Mouse (Mus musculus) liver, embryonic 13.5 days (tissue): ENCODE measurements at regions not wholly inside any gene's neighbourhood (a gene's known extent, or its start where the extent isn't known, plus 50 kb on each side); places are given as distances from the start of the nearest gene placed in this dataset.

Source experiments
- ATAC-seq: fragments of 200-750 bp; cut with Nextera tagmentation; 2 replicates; pipeline ENCODE4 v1.8.0; 2017; ENCODE audit warnings: low read depth, mild to moderate bottlenecking, moderate number of reproducible peaks, moderate library complexity
- DNase-seq: peaks from one replicate; pipeline ENCODE4 v3.0.0; 2022
- H3K27ac ChIP-seq: fragments of 300-500 bp; sonication (generic); 2 replicates; pipeline ENCODE4 v1.5.1; 2015; ENCODE audit warnings: moderate library complexity, mild to moderate bottlenecking, inconsistent platforms
- H3K27me3 ChIP-seq: fragments of 300-500 bp; sonication (generic); 2 replicates; pipeline ENCODE4 v1.6.1; 2015; ENCODE audit warnings: mild to moderate bottlenecking, inconsistent platforms
- H3K36me3 ChIP-seq: fragments of 300-500 bp; sonication (generic); 2 replicates; pipeline ENCODE4 v1.6.1; 2015; ENCODE audit warnings: mild to moderate bottlenecking, inconsistent platforms
- H3K4me1 ChIP-seq: fragments of 300-500 bp; sonication (generic); replicated peaks from 2 replicates; pipeline ENCODE4 v1.6.1; 2015; ENCODE audit warnings: inconsistent platforms
- H3K4me2 ChIP-seq: fragments of 300-500 bp; sonication (generic); 2 replicates; pipeline ENCODE4 v1.6.1; 2015; ENCODE audit warnings: inconsistent platforms, mild to moderate bottlenecking, moderate library complexity
- H3K4me3 ChIP-seq: fragments of 300-500 bp; sonication (generic); replicated peaks from 2 replicates; pipeline ENCODE4 v1.5.1; 2015; ENCODE audit warnings: mild to moderate bottlenecking, inconsistent platforms
- H3K9ac ChIP-seq: fragments of 300-500 bp; sonication (generic); 2 replicates; pipeline ENCODE4 v1.6.1; 2015; ENCODE audit warnings: mild to moderate bottlenecking, inconsistent platforms
- H3K9me3 ChIP-seq: fragments of 300-500 bp; sonication (generic); replicated peaks from 2 replicates; pipeline ENCODE4 v1.6.1; 2016; ENCODE audit warnings: inconsistent platforms
- WGBS: fragments of 180-500 bp; shearing (Covaris S2); methylation state at CpG from one replicate; pipeline ENCODE4 v1.1.7; 2015; ENCODE audit not compliant: insufficient replicate concordance; 5-methylcytosine and 5-hydroxymethylcytosine counted together

GRCm38 (mm10) chr2:128388883-128389470, 202.0 kb upstream of the Spdye4c start:
- Histone ChIP-seq H3K36me3 (no peaks in the 10 kb centered on the region), H3K4me3 (no peak overlapping the region), H3K4me2 (no peak overlapping the region), H3K27me3 (peaks cover 18% of the 10 kb centered on the region), H3K9me3 (no peaks in the 10 kb centered on the region), H3K27ac (no peak overlapping the region), H3K4me1 (peaks cover 16% of the 10 kb centered on the region), H3K9ac (no peak overlapping the region)
- ATAC-seq (no peak), DNase-seq (no peak)
- WGBS: 35% methylated on average over 7 of the region's 7 CpGs

GRCm38 (mm10) chr2:128392344-128392743, 198.7 kb upstream of the Spdye4c start:
- Histone ChIP-seq H3K9me3 (no peaks in the 10 kb centered on the region), H3K27ac (no peak overlapping the region), H3K27me3 (peaks cover 26% of the 10 kb centered on the region), H3K9ac (no peak overlapping the region), H3K4me2 (no peak overlapping the region), H3K36me3 (no peaks in the 10 kb centered on the region), H3K4me3 (no peak overlapping the region), H3K4me1 (peaks cover 25% of the 10 kb centered on the region)
- no peak for DNase-seq
- ATAC-seq: no peak
- WGBS: 6% methylated on average over 9 of the region's 9 CpGs

- DNase-seq (no peak), ATAC-seq (no peak)
- no peak overlapping the region for H3K4me3 ChIP-seq
- H3K36me3 ChIP-seq: no peaks in the 10 kb centered on the region
- H3K27ac ChIP-seq: no peak overlapping the region
- no peaks in the 10 kb centered on the region for H3K9me3 ChIP-seq
- no peak overlapping the region for H3K9ac ChIP-seq
- WGBS: 34% methylated on average over 8 of the region's 8 CpGs
- no peak overlapping the region for H3K4me2 ChIP-seq
- H3K27me3 ChIP-seq: peaks cover 26% of the 10 kb centered on the region
- peaks cover 20% of the 10 kb centered on the region for H3K4me1 ChIP-seq
Observed at GRCm38 (mm10) chr2:128393401-128393800, 197.6 kb upstream of the Spdye4c start.

- no peak overlapping the region for H3K4me2 ChIP-seq
- H3K27ac ChIP-seq: no peak overlapping the region
- ATAC-seq: no peak
- no peak overlapping the region for H3K9ac ChIP-seq
- DNase-seq: no peak
- peaks cover 18% of the 10 kb centered on the region for H3K4me1 ChIP-seq
- H3K4me3 ChIP-seq: no peak overlapping the region
- 40% methylated on average over 5 of the region's 5 CpGs for WGBS
- no peaks in the 10 kb centered on the region for H3K36me3 ChIP-seq
- no peaks in the 10 kb centered on the region for H3K9me3 ChIP-seq
- H3K27me3 ChIP-seq: peaks cover 26% of the 10 kb centered on the region
Observed at GRCm38 (mm10) chr2:128393921-128394320, 197.1 kb upstream of the Spdye4c start.

- no peak overlapping the region for H3K27ac ChIP-seq
- DNase-seq: no peak
- H3K4me2 ChIP-seq: no peak overlapping the region
- no peak overlapping the region for H3K4me3 ChIP-seq
- H3K27me3 ChIP-seq: peaks cover 26% of the 10 kb centered on the region
- peaks cover 18% of the 10 kb centered on the region for H3K4me1 ChIP-seq
- H3K9me3 ChIP-seq: no peaks in the 10 kb centered on the region
- H3K36me3 ChIP-seq: no peaks in the 10 kb centered on the region
- ATAC-seq: no peak
- WGBS: 35% methylated on average over 4 of the region's 4 CpGs
- no peak overlapping the region for H3K9ac ChIP-seq
Observed at GRCm38 (mm10) chr2:128395308-128396007, 195.6 kb upstream of the Spdye4c start.

- ATAC-seq (peak; percentile 67), DNase-seq (peak; percentile 61)
- Histone ChIP-seq H3K27me3 (peaks cover 26% of the 10 kb centered on the region), H3K36me3 (no peaks in the 10 kb centered on the region), H3K4me2 (no peak overlapping the region), H3K9me3 (no peaks in the 10 kb centered on the region), H3K27ac (no peak overlapping the region), H3K9ac (no peak overlapping the region), H3K4me1 (peaks cover 18% of the 10 kb centered on the region), H3K4me3 (no peak overlapping the region)
- WGBS: 2% methylated on average over 9 of the region's 9 CpGs
Observed at GRCm38 (mm10) chr2:128396008-128396346, 195.0 kb upstream of the Spdye4c start.

DNA sequence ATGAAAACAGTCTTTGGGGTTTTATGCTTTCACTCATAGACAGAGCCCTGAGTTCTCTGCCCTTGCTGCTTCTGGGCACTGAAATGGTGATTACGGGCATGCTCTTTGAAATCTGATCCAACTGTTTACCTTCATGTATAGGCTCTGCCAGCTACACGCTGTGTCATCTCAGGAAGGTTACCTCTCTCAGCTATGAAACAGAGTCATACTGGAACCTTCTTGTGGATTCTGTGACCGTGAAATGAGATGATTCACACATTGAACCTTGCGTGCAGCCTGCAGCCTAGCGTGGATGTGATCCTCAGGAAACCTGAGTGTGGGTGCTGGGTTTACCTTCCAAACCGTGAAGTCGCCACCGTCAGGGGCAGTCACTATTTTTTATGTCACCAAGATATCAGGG, 189.7 kb upstream of the Spdye4c start:
- H3K4me1 ChIP-seq: peaks cover 10% of the 10 kb centered on the region
- H3K9ac ChIP-seq: no peak overlapping the region
- H3K4me2 ChIP-seq: no peak overlapping the region
- ATAC-seq (no peak), DNase-seq (no peak)
- no peaks in the 10 kb centered on the region for H3K27me3 ChIP-seq
- no peaks in the 10 kb centered on the region for H3K36me3 ChIP-seq
- H3K4me3 ChIP-seq: no peak overlapping the region
- WGBS: 68% methylated on average over 8 of the region's 8 CpGs
- no peaks in the 10 kb centered on the region for H3K9me3 ChIP-seq
- H3K27ac ChIP-seq: no peak overlapping the region

DNA sequence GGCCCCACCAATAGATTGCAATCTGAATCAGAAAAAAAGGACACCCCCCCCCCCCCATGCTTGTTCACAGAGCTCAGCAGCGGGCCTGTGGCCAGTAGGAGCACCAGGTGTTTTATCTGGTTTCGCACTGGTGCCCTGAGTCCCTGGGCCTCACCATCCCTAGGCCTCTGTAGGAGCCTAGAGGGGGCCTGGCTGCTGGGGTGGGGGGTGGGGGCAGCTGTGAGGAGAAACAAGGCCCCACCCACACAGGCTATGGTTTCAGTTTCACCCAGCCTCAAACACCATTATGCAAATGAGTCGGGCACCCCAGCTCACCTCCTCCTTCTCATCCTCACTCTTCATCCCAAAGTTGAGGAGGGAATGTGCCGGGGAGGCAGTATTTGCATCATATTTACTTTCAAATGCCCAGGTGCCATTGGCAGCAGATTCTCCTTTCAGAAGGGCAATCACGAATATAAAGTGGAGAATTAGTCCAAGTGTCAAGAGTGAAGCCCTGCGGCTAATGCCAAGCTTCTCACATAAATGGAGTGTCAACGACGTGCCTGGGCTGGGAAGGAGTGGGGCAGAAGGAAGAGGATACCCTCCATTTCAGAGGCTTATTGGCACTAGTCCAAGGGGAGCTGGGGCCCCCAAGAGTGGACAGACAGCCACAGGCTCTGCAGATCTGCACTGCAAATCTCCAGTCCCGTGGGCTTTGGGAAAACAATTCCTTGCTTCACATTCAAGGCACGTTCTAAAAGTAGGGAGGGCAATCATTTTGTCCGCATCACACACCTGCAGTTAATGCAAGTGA, 187.7 kb upstream of the Spdye4c start:
- no peak overlapping the region for H3K4me2 ChIP-seq
- no peak for DNase-seq
- H3K36me3 ChIP-seq: no peaks in the 10 kb centered on the region
- H3K9ac ChIP-seq: no peak overlapping the region
- H3K27me3 ChIP-seq: no peaks in the 10 kb centered on the region
- 48% methylated on average over 11 of the region's 11 CpGs for WGBS
- H3K9me3 ChIP-seq: no peaks in the 10 kb centered on the region
- no peak overlapping the region for H3K4me3 ChIP-seq
- peaks cover 10% of the 10 kb centered on the region for H3K4me1 ChIP-seq
- no peak overlapping the region for H3K27ac ChIP-seq
- no peak for ATAC-seq

DNA sequence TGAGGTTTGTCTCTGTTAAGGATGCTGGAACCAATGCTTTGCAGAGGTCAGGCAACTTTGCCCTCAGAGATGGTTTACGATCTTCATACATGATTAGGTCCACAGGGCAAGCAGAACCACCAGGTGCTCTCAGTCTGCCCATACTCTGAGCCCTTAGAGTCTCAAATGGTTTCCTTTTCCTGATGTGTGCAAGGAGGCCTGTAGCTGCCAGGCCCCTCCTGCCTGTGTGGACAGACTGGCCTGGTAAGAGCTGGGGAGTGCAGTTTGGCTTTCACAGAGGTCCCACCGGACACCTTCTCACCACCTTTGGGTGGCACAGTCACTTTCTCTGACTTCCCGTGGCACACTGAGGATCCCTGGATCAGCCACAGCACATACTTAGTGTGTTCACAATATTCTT, 186.6 kb upstream of the Spdye4c start:
- H3K9me3 ChIP-seq: no peaks in the 10 kb centered on the region
- H3K4me1 ChIP-seq: peaks cover 10% of the 10 kb centered on the region
- no peak overlapping the region for H3K4me3 ChIP-seq
- no peak overlapping the region for H3K4me2 ChIP-seq
- no peaks in the 10 kb centered on the region for H3K36me3 ChIP-seq
- no peaks in the 10 kb centered on the region for H3K27me3 ChIP-seq
- DNase-seq (no peak), ATAC-seq (no peak)
- H3K27ac ChIP-seq: no peak overlapping the region
- WGBS: 70% methylated on average over 3 of the region's 3 CpGs
- H3K9ac ChIP-seq: no peak overlapping the region

DNA sequence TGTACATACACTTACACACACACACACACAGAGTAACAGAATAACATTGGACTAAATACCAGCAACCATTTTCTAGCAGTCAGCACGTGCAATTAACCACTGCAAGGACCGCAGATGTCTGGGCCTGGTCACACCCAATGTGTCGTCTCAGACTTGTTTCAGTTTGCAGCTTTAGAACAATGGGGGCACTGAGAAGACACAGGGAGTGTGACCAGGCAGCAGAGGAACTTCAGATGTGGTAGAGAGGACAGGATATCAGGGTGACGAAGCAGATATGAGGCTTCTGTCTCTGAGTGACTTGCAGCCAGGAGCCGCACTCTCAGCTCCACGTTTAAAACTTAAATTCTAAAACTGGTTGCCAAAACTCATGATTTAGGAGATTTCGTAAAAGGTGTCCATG, 183.9 kb upstream of the Spdye4c start:
- no peak overlapping the region for H3K4me2 ChIP-seq
- no peak for DNase-seq
- H3K36me3 ChIP-seq: no peaks in the 10 kb centered on the region
- H3K9me3 ChIP-seq: no peaks in the 10 kb centered on the region
- no peaks in the 10 kb centered on the region for H3K27me3 ChIP-seq
- ATAC-seq: no peak
- H3K9ac ChIP-seq: no peak overlapping the region
- H3K4me1 ChIP-seq: peaks cover 10% of the 10 kb centered on the region
- H3K27ac ChIP-seq: no peak overlapping the region
- WGBS: 34% methylated on average over 7 of the region's 7 CpGs
- H3K4me3 ChIP-seq: no peak overlapping the region

DNA sequence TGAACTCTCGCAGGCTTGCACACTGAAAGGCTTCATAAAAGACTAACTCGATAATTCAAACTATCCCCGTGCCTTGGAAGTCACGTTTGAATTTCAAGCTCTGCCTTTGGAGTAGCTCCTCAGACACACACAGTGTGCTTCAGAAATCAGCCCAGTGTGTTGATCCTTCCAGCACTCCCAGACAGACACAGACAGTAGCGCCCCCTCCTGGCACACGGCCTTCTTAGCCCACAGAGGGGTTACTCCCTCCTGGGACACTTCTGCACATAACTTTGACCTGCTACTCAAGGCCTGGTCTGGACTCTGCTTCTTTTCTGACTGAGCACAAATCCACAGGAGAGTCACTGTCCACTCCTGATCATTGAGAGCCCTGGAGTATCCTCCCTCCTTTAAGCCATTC, 182.3 kb upstream of the Spdye4c start:
- DNase-seq: peak; percentile 19
- Histone ChIP-seq H3K9me3 (no peaks in the 10 kb centered on the region), H3K4me3 (no peak overlapping the region), H3K27ac (no peak overlapping the region), H3K36me3 (no peaks in the 10 kb centered on the region), H3K4me2 (no peak overlapping the region), H3K4me1 (peaks cover 7% of the 10 kb centered on the region), H3K27me3 (no peaks in the 10 kb centered on the region), H3K9ac (no peak overlapping the region)
- 43% methylated on average over 6 of the region's 6 CpGs for WGBS
- no peak for ATAC-seq
